ENCODE assay signal across 28 mouse cellular contexts in genomic region chr16:38363256-38363595, GRCm38 (mm10). TPM values are rescaled to one million over a fixed set of nuclear protein-coding genes. Genes with fewer than 3 reads are reported as not detected.
DNase-seq lines count a peak whose midpoint lies in the region; ATAC-seq and TF ChIP-seq lines count a peak whose summit lies in the region.
"Had no signal": no experiment of that assay in that cellular context is flagged by ENCODE, and none has a peak within 500 bp of the region (broad histone marks: within the 10 kb centered on the region; RNA-seq: fewer than 3 reads in every experiment).

No protein-coding gene starts in this region.

- H3K9me3 ChIP-seq in heart, embryonic 13.5 days: no peaks in the 10 kb centered on the region
- no peaks in the 10 kb centered on the region for H3K9me3 ChIP-seq in intestine, embryonic 14.5 days (ENCODE audit: control insufficient read depth, low read length)
- no peaks in the 10 kb centered on the region for H3K9me3 ChIP-seq in stomach, embryonic 16.5 days (replicated peaks; ENCODE audit: control insufficient read depth, low read length)
- no peaks in the 10 kb centered on the region for H3K9me3 ChIP-seq in kidney, embryonic 15.5 days (replicated peaks)
- H3K9me3 ChIP-seq: embryonic facial prominence, embryonic 13.5 days; forebrain, embryonic 15.5 days; hindbrain, embryonic 13.5 days; midbrain, embryonic 12.5 days; neural tube, embryonic 12.5 days had no signal

- no peaks in the 10 kb centered on the region for H3K27me3 ChIP-seq in heart, embryonic 13.5 days (replicated peaks)
- no peaks in the 10 kb centered on the region for H3K27me3 ChIP-seq in intestine, embryonic 14.5 days (replicated peaks; ENCODE audit: control insufficient read depth, insufficient read depth, low read length)
- no peaks in the 10 kb centered on the region for H3K27me3 ChIP-seq in stomach, embryonic 16.5 days (ENCODE audit: control insufficient read depth, insufficient read depth, low read length)
- no peaks in the 10 kb centered on the region for H3K27me3 ChIP-seq in kidney, embryonic 15.5 days
- H3K27me3 ChIP-seq: embryonic facial prominence, embryonic 13.5 days; forebrain, embryonic 15.5 days; hindbrain, embryonic 13.5 days; midbrain, embryonic 12.5 days; neural tube, embryonic 12.5 days; Patski had no signal

- H3K4me1 ChIP-seq in heart, embryonic 13.5 days: peaks cover 53% of the 10 kb centered on the region
- peaks cover 7% of the 10 kb centered on the region; the same call in 1 of the 2 replicates for H3K4me1 ChIP-seq in lung, adult 2 months (ENCODE audit: control insufficient read depth, insufficient read depth, low read length)
- peaks cover 13% of the 10 kb centered on the region; the same call in 1 of the 2 replicates for H3K4me1 ChIP-seq in intestine, embryonic 14.5 days (replicated peaks; ENCODE audit: control insufficient read depth, insufficient read depth, low read length)
- peaks cover 7% of the 10 kb centered on the region; the same call in 1 of the 2 replicates for H3K4me1 ChIP-seq in stomach, embryonic 16.5 days (ENCODE audit: control insufficient read depth, insufficient read depth, low read length)
- peaks cover 9% of the 10 kb centered on the region; the same call in 1 of the 2 replicates for H3K4me1 ChIP-seq in kidney, embryonic 15.5 days
- H3K4me1 ChIP-seq: forebrain, embryonic 15.5 days; midbrain, embryonic 12.5 days had no signal

- no peak for TF ChIP-seq POLR2A in lung, adult 2 months (IDR thresholded peaks at IDR 0.05; ENCODE audit: borderline replicate concordance, extremely low read depth, low read depth, low read length)

- peaks cover 11% of the 10 kb centered on the region for H3K36me3 ChIP-seq in heart, embryonic 13.5 days
- no peaks in the 10 kb centered on the region for H3K36me3 ChIP-seq in intestine, embryonic 14.5 days (ENCODE audit: control insufficient read depth, insufficient read depth, low read length)
- H3K36me3 ChIP-seq in stomach, embryonic 16.5 days (ENCODE audit: control insufficient read depth, insufficient read depth, low read length): no peaks in the 10 kb centered on the region
- no peaks in the 10 kb centered on the region for H3K36me3 ChIP-seq in kidney, embryonic 15.5 days
- H3K36me3 ChIP-seq: embryonic facial prominence, embryonic 13.5 days; forebrain, embryonic 15.5 days; hindbrain, embryonic 13.5 days; midbrain, embryonic 12.5 days; neural tube, embryonic 12.5 days had no signal

- no peak for TF ChIP-seq CTCF in lung, adult 2 months (IDR thresholded peaks at IDR 0.05; ENCODE audit: insufficient read depth, low read length)

- H3K4me2 ChIP-seq in heart, embryonic 13.5 days: peak overlapping the region; percentile 73
- peak overlapping the region; percentile 38 for H3K4me2 ChIP-seq in intestine, embryonic 14.5 days (ENCODE audit: low read length)
- peak overlapping the region; percentile 30 for H3K4me2 ChIP-seq in stomach, embryonic 16.5 days (ENCODE audit: low read depth, low read length)
- no peak overlapping the region for H3K4me2 ChIP-seq in kidney, embryonic 15.5 days
- H3K4me2 ChIP-seq: embryonic facial prominence, embryonic 13.5 days; forebrain, embryonic 15.5 days; hindbrain, embryonic 13.5 days; midbrain, embryonic 12.5 days; neural tube, embryonic 12.5 days had no signal

- no peak for DNase-seq in heart, postnatal 4 days
- no peak for DNase-seq in lung, adult 2 months
- no peak for DNase-seq in lung, postnatal 25 days (ENCODE audit: low spot score)
- DNase-seq in intestine, embryonic 14.5 days (ENCODE audit: low spot score): no peak
- no peak for DNase-seq in T-cell, adult 2 months (ENCODE audit: low spot score)
- DNase-seq: adrenal gland, postnatal 14 days; cerebellum, adult 11-12 months; cerebellum, postnatal 14 days; gastrocnemius, postnatal 36 days; right cerebral cortex, adult 18-20 months; thymus, postnatal 36 days had no signal

- H3K9ac ChIP-seq in heart, embryonic 13.5 days: peak overlapping the region; percentile 98
- no peak overlapping the region for H3K9ac ChIP-seq in intestine, embryonic 14.5 days (ENCODE audit: low read length)
- no peak overlapping the region for H3K9ac ChIP-seq in stomach, embryonic 16.5 days (ENCODE audit: low read length)
- no peak overlapping the region for H3K9ac ChIP-seq in kidney, embryonic 15.5 days
- H3K9ac ChIP-seq: embryonic facial prominence, embryonic 13.5 days; forebrain, embryonic 15.5 days; hindbrain, embryonic 13.5 days; midbrain, embryonic 12.5 days; neural tube, embryonic 12.5 days had no signal

- peak overlapping the region; percentile 100 for H3K27ac ChIP-seq in heart, embryonic 13.5 days (replicated peaks)
- H3K27ac ChIP-seq in intestine, embryonic 14.5 days (ENCODE audit: low read depth): no peak overlapping the region
- no peak overlapping the region for H3K27ac ChIP-seq in stomach, embryonic 16.5 days (ENCODE audit: low read length)
- no peak overlapping the region for H3K27ac ChIP-seq in kidney, embryonic 15.5 days
- H3K27ac ChIP-seq: embryonic facial prominence, embryonic 13.5 days; forebrain, embryonic 15.5 days; hindbrain, embryonic 13.5 days; kidney, postnatal 0 days; midbrain, embryonic 12.5 days; neural tube, embryonic 12.5 days had no signal

- peak overlapping the region; percentile 70 for H3K4me3 ChIP-seq in heart, embryonic 13.5 days
- peak overlapping the region; percentile 18 for H3K4me3 ChIP-seq in lung, adult 2 months (replicated peaks; ENCODE audit: extremely low read depth, low read depth, low read length)
- H3K4me3 ChIP-seq in intestine, embryonic 14.5 days (ENCODE audit: low read depth, low read length): peak overlapping the region; percentile 30
- peak overlapping the region; percentile 31 for H3K4me3 ChIP-seq in stomach, embryonic 16.5 days (replicated peaks; ENCODE audit: low read length)
- H3K4me3 ChIP-seq in kidney, embryonic 15.5 days (replicated peaks): no peak overlapping the region
- H3K4me3 ChIP-seq: embryonic facial prominence, embryonic 13.5 days; forebrain, embryonic 15.5 days; hindbrain, embryonic 13.5 days; midbrain, embryonic 12.5 days; neural tube, embryonic 12.5 days had no signal

- 9% methylated on average over 3 of the region's 3 CpGs for WGBS in heart, embryonic 13.5 days
- WGBS in lung, adult 2 months: 34% methylated on average over 3 of the region's 3 CpGs
- 40% methylated on average over 3 of the region's 3 CpGs for WGBS in intestine, embryonic 14.5 days
- WGBS in stomach, embryonic 16.5 days: 48% methylated on average over 3 of the region's 3 CpGs
- WGBS in kidney, embryonic 15.5 days: 75% methylated on average over 3 of the region's 3 CpGs

- ATAC-seq in heart, embryonic 13.5 days (ENCODE audit: extremely low read depth, insufficient number of reproducible peaks, low FRiP score, low TSS enrichment): no peak
- no peak for ATAC-seq in intestine, embryonic 14.5 days (replicated peaks; ENCODE audit: low FRiP score, low TSS enrichment, low read depth)
- no peak for ATAC-seq in stomach, embryonic 16.5 days (ENCODE audit: insufficient read depth, low FRiP score)
- ATAC-seq in kidney, embryonic 15.5 days (replicated peaks; ENCODE audit: low FRiP score): no peak
- ATAC-seq: forebrain, embryonic 15.5 days; inflammation-experienced regulatory T-cells, adult 6 months; Patski had no signal

RNA-seq across cellular contexts. Expression of gene Popdc2, which starts 1.2 kb away (rescaled TPM):
- polyA plus RNA-seq in heart, embryonic 13.5 days (2015; fragmentation: Nextera tagmentation; extraction: Ambion mirVana): 298 and 317 TPM in 2 replicates
- total RNA-seq in heart, postnatal 4 days (2021): 100 to 1,000 TPM; 764 to 831 TPM
- 20.4 and 30.9 TPM in 2 replicates for polyA plus RNA-seq in lung, adult 2 months (2012; rRNA removed)
- 16.8 and 19.6 TPM in 2 replicates for polyA plus RNA-seq in intestine, embryonic 14.5 days (2014; fragmentation: Nextera tagmentation; extraction: Ambion mirVana)
- 12.3 and 16.2 TPM in 2 replicates for polyA plus RNA-seq in stomach, embryonic 16.5 days (2015; fragmentation: Nextera tagmentation; extraction: Ambion mirVana)
- polyA plus RNA-seq in kidney, embryonic 15.5 days (2015; fragmentation: Nextera tagmentation; extraction: Ambion mirVana): 1.1 and 5.7 TPM in 2 replicates
- total RNA-seq: monocyte, adult 5-6 weeks had no signal

RNA-seq across cellular contexts. Expression of gene Gm21987, which starts 16.4 kb away (rescaled TPM):
- 5.1 and 5.7 TPM in 2 replicates for polyA plus RNA-seq in heart, embryonic 13.5 days (2015; fragmentation: Nextera tagmentation; extraction: Ambion mirVana)
- 1 to 10 TPM; 1.1 to 1.6 TPM for total RNA-seq in heart, postnatal 4 days (2021)
- not detected in 2 replicates for polyA plus RNA-seq in lung, adult 2 months (2012; rRNA removed)
- polyA plus RNA-seq in intestine, embryonic 14.5 days (2014; fragmentation: Nextera tagmentation; extraction: Ambion mirVana): 0.68 TPM in 1 of 2 replicates, not detected in the other
- polyA plus RNA-seq in stomach, embryonic 16.5 days (2015; fragmentation: Nextera tagmentation; extraction: Ambion mirVana): 0.52 and 0.90 TPM in 2 replicates
- not detected in 2 replicates for polyA plus RNA-seq in kidney, embryonic 15.5 days (2015; fragmentation: Nextera tagmentation; extraction: Ambion mirVana)
- total RNA-seq: adrenal gland, postnatal 14 days; gastrocnemius, postnatal 36 days; layer of hippocampus, adult 18-20 months; left cerebral cortex, postnatal 14 days; megakaryocyte progenitor cell, adult 5-6 weeks; monocyte, adult 5-6 weeks had no signal
- polyA plus RNA-seq: C2C12; embryonic facial prominence, embryonic 13.5 days; forebrain, embryonic 15.5 days; hindbrain, embryonic 13.5 days; inflammation-experienced regulatory T-cells, adult 6 months; kidney, postnatal 0 days; limb, embryonic 14.5 days; midbrain, embryonic 12.5 days; neural tube, embryonic 12.5 days; Patski had no signal

RNA-seq across cellular contexts. Expression of gene Cox17, which starts 16.4 kb away (rescaled TPM):
- polyA plus RNA-seq in heart, embryonic 13.5 days (2015; fragmentation: Nextera tagmentation; extraction: Ambion mirVana): 237 and 277 TPM in 2 replicates
- 100 to 1,000 TPM; 203 to 222 TPM for total RNA-seq in heart, postnatal 4 days (2021)
- 63.2 and 64.6 TPM in 2 replicates for polyA plus RNA-seq in lung, adult 2 months (2012; rRNA removed)
- polyA plus RNA-seq in intestine, embryonic 14.5 days (2014; fragmentation: Nextera tagmentation; extraction: Ambion mirVana): 176 and 187 TPM in 2 replicates
- polyA plus RNA-seq in stomach, embryonic 16.5 days (2015; fragmentation: Nextera tagmentation; extraction: Ambion mirVana): 151 and 186 TPM in 2 replicates
- 167 and 189 TPM in 2 replicates for polyA plus RNA-seq in kidney, embryonic 15.5 days (2015; fragmentation: Nextera tagmentation; extraction: Ambion mirVana)

RNA-seq across cellular contexts. Expression of gene Maats1, which starts 21.3 kb away (rescaled TPM):
- polyA plus RNA-seq in heart, embryonic 13.5 days (2015; fragmentation: Nextera tagmentation; extraction: Ambion mirVana): 0.16 TPM in 1 of 2 replicates, not detected in the other
- under 1 TPM in 1 of 2 experiments, not detected in 1; 0.09 TPM for total RNA-seq in heart, postnatal 4 days (2021)
- 1.7 and 2.5 TPM in 2 replicates for polyA plus RNA-seq in lung, adult 2 months (2012; rRNA removed)
- 0.08 TPM in 1 of 2 replicates, not detected in the other for polyA plus RNA-seq in intestine, embryonic 14.5 days (2014; fragmentation: Nextera tagmentation; extraction: Ambion mirVana)
- polyA plus RNA-seq in stomach, embryonic 16.5 days (2015; fragmentation: Nextera tagmentation; extraction: Ambion mirVana): 0.15 TPM in 1 of 2 replicates, not detected in the other
- 0.14 and 0.27 TPM in 2 replicates for polyA plus RNA-seq in kidney, embryonic 15.5 days (2015; fragmentation: Nextera tagmentation; extraction: Ambion mirVana)
- total RNA-seq: gastrocnemius, postnatal 36 days; megakaryocyte progenitor cell, adult 5-6 weeks; monocyte, adult 5-6 weeks had no signal
